Mouse (Mus musculus): Measurements from ENCODE around the gene Atp8b5.

Atp8b5 gene

GRCm38 (mm10) chr4:43327118-43327517, 60.2 kb downstream of the Atp8b5 start:
- DNase-seq: no peak

- no peak for DNase-seq
Observed at GRCm38 (mm10) chr4:43334771-43335170, 67.8 kb downstream of the Atp8b5 start.

- DNase-seq: no peak
Observed at GRCm38 (mm10) chr4:43336176-43336575, 69.2 kb downstream of the Atp8b5 start.

GRCm38 (mm10) chr4:43340096-43340804, 73.3 kb downstream of the Atp8b5 start:
- no peak for DNase-seq

GRCm38 (mm10) chr4:43341276-43341891, 74.4 kb downstream of the Atp8b5 start:
- DNase-seq: no peak

GRCm38 (mm10) chr4:43342443-43342842, 75.5 kb downstream of the Atp8b5 start:
- no peak for DNase-seq

GRCm38 (mm10) chr4:43344932-43345331, 78.0 kb downstream of the Atp8b5 start:
- DNase-seq: peak in 1 of 2 experiments; percentile 22

GRCm38 (mm10) chr4:43349206-43349605, 82.2 kb downstream of the Atp8b5 start:
- peak; percentile 42 to 59 for DNase-seq

GRCm38 (mm10) chr4:43350038-43350560, 83.1 kb downstream of the Atp8b5 start:
- DNase-seq: no peak

GRCm38 (mm10) chr4:43353662-43354061, 86.7 kb downstream of the Atp8b5 start:
- DNase-seq: no peak

- DNase-seq: no peak
Observed at GRCm38 (mm10) chr4:43364914-43365560, 98.1 kb downstream of the Atp8b5 start.

GRCm38 (mm10) chr4:43367295-43367694, 100.3 kb downstream of the Atp8b5 start:
- no peak for DNase-seq

GRCm38 (mm10) chr4:43367787-43368186, 100.8 kb downstream of the Atp8b5 start:
- DNase-seq: no peak

- DNase-seq: no peak
Observed at GRCm38 (mm10) chr4:43371406-43371805, 104.4 kb downstream of the Atp8b5 start.

- peak; percentile 72 to 83 for DNase-seq
Observed at GRCm38 (mm10) chr4:43372155-43372554, 105.2 kb downstream of the Atp8b5 start.

GRCm38 (mm10) chr4:43374266-43374665, 107.3 kb downstream of the Atp8b5 start:
- no peak for DNase-seq

GRCm38 (mm10) chr4:43379601-43380000, 112.6 kb downstream of the Atp8b5 start:
- no peak for DNase-seq

- DNase-seq: no peak
Observed at GRCm38 (mm10) chr4:43380951-43381350, 114.0 kb downstream of the Atp8b5 start.

- DNase-seq: peak; percentile 84 to 85
Observed at GRCm38 (mm10) chr4:43381408-43382154, 114.6 kb downstream of the Atp8b5 start, which contains the start of gene Rusc2. TSS of gene Rusc2 (plus strand) at chr4:43381979.

- no peak for DNase-seq
Observed at GRCm38 (mm10) chr4:43382155-43383020, 115.4 kb downstream of the Atp8b5 start.

- peak in 1 of 2 experiments; percentile 44 for DNase-seq
Observed at GRCm38 (mm10) chr4:43383246-43384082, 116.5 kb downstream of the Atp8b5 start.
